ENCODE assay signal across 8 mouse cellular contexts in genomic region chr19:11911603-11912002, GRCm38 (mm10). TPM values are rescaled to one million over a fixed set of nuclear protein-coding genes. Genes with fewer than 3 reads are reported as not detected.
DNase-seq lines count a peak whose midpoint lies in the region; ATAC-seq lines count a peak whose summit lies in the region.

No protein-coding gene starts in this region.

- peaks cover 12% of the 10 kb centered on the region for H3K36me3 ChIP-seq in embryonic facial prominence, embryonic 13.5 days
- H3K36me3 ChIP-seq in lung, embryonic 16.5 days (ENCODE audit: control insufficient read depth, insufficient read depth, low read length) = no peaks in the 10 kb centered on the region; the same call in 1 of the 2 replicates
- H3K36me3 ChIP-seq in stomach, embryonic 14.5 days (ENCODE audit: control insufficient read depth, insufficient read depth, low read length) = peaks cover 11% of the 10 kb centered on the region

- peak; percentile 18 for DNase-seq in layer of hippocampus, adult 9-11 months
- DNase-seq in layer of hippocampus, adult 9-10 months (ENCODE audit: low spot score) = no peak
- no peak for DNase-seq in urinary bladder, postnatal 14 days (ENCODE audit: low spot score)

- peak overlapping the region; percentile 84 for H3K4me3 ChIP-seq in embryonic facial prominence, embryonic 13.5 days
- peak overlapping the region; percentile 96 for H3K4me3 ChIP-seq in lung, embryonic 16.5 days (ENCODE audit: low read length)
- peak overlapping the region; percentile 89 for H3K4me3 ChIP-seq in stomach, embryonic 14.5 days (ENCODE audit: low read depth, low read length)

- peak; percentile 13 for ATAC-seq in activated CD4-positive, CD25-positive, alpha-beta regulatory T cell, adult 4 months
- no peak for ATAC-seq in embryonic facial prominence, embryonic 13.5 days (ENCODE audit: insufficient number of reproducible peaks, insufficient read depth, low FRiP score, low TSS enrichment, low read depth)
- ATAC-seq in inflammation-experienced regulatory T-cells, adult 6 months = peak; percentile 10
- peak; percentile 31 for ATAC-seq in lung, embryonic 16.5 days (ENCODE audit: low read depth)
- peak; percentile 18; the same call in 1 of the 2 replicates for ATAC-seq in stomach, embryonic 14.5 days (ENCODE audit: insufficient number of reproducible peaks, insufficient read depth, low FRiP score, low read depth)

- peak overlapping the region; percentile 79 for H3K9ac ChIP-seq in embryonic facial prominence, embryonic 13.5 days
- peak overlapping the region; percentile 75 for H3K9ac ChIP-seq in lung, embryonic 16.5 days (ENCODE audit: low read length)
- H3K9ac ChIP-seq in stomach, embryonic 14.5 days (replicated peaks; ENCODE audit: low read depth, low read length) = peak overlapping the region; percentile 51

- no peaks in the 10 kb centered on the region for H3K27me3 ChIP-seq in embryonic facial prominence, embryonic 13.5 days
- H3K27me3 ChIP-seq in lung, embryonic 16.5 days (ENCODE audit: control insufficient read depth, insufficient read depth, low read depth, low read length) = no peaks in the 10 kb centered on the region
- no peaks in the 10 kb centered on the region for H3K27me3 ChIP-seq in stomach, embryonic 14.5 days (ENCODE audit: control insufficient read depth, insufficient read depth, low read length)

- H3K4me2 ChIP-seq in embryonic facial prominence, embryonic 13.5 days = peak overlapping the region; percentile 84
- peak overlapping the region; percentile 79 for H3K4me2 ChIP-seq in lung, embryonic 16.5 days (ENCODE audit: low read depth, low read length)
- peak overlapping the region; percentile 82 for H3K4me2 ChIP-seq in stomach, embryonic 14.5 days (replicated peaks; ENCODE audit: low read depth, low read length)

- 5% methylated on average over 17 of the region's 17 CpGs for WGBS in embryonic facial prominence, embryonic 13.5 days
- WGBS in lung, embryonic 16.5 days = 2% methylated on average over 17 of the region's 17 CpGs
- WGBS in stomach, embryonic 14.5 days = 3% methylated on average over 17 of the region's 17 CpGs

- H3K9me3 ChIP-seq in embryonic facial prominence, embryonic 13.5 days = no peaks in the 10 kb centered on the region
- no peaks in the 10 kb centered on the region for H3K9me3 ChIP-seq in lung, embryonic 16.5 days (ENCODE audit: control insufficient read depth, low read length)
- H3K9me3 ChIP-seq in stomach, embryonic 14.5 days (ENCODE audit: control insufficient read depth, low read depth, low read length) = no peaks in the 10 kb centered on the region

- H3K27ac ChIP-seq in embryonic facial prominence, embryonic 13.5 days = peak overlapping the region; percentile 93
- peak overlapping the region; percentile 84 for H3K27ac ChIP-seq in lung, embryonic 16.5 days (ENCODE audit: low read length)
- peak overlapping the region; percentile 74; the same call in 1 of the 2 replicates for H3K27ac ChIP-seq in stomach, embryonic 14.5 days (ENCODE audit: low read length)

- peaks cover 16% of the 10 kb centered on the region for H3K4me1 ChIP-seq in embryonic facial prominence, embryonic 13.5 days
- peaks cover 15% of the 10 kb centered on the region for H3K4me1 ChIP-seq in lung, embryonic 16.5 days (replicated peaks; ENCODE audit: control insufficient read depth, insufficient read depth, low read length)
- peaks cover 9% of the 10 kb centered on the region for H3K4me1 ChIP-seq in stomach, embryonic 14.5 days (ENCODE audit: control insufficient read depth, insufficient read depth, low read length)

RNA-seq across cellular contexts. Expression of gene Patl1, which starts 0.6 kb away (rescaled TPM):
- polyA plus RNA-seq in activated CD4-positive, CD25-positive, alpha-beta regulatory T cell, adult 4 months (2017; shearing (Covaris generic)) = 10 to 100 TPM; 14.5 to 15.9 TPM
- polyA plus RNA-seq in embryonic facial prominence, embryonic 13.5 days (2015; fragmentation: Nextera tagmentation; extraction: Ambion mirVana) = 18.9 and 20.5 TPM in 2 replicates
- polyA plus RNA-seq in inflammation-experienced regulatory T-cells, adult 6 months (2017; shearing (Covaris generic)) = 10 to 100 TPM; 15.0 to 18.6 (median 17.1) TPM
- 18.9 and 19.0 TPM in 2 replicates for polyA plus RNA-seq in lung, embryonic 16.5 days (2015; fragmentation: Nextera tagmentation; extraction: Ambion mirVana)
- 20.7 and 24.3 TPM in 2 replicates for polyA plus RNA-seq in stomach, embryonic 14.5 days (2014; fragmentation: Nextera tagmentation; extraction: Ambion mirVana)

RNA-seq across cellular contexts. Expression of gene Olfr1420, which starts 25.2 kb away (rescaled TPM):
- not detected for polyA plus RNA-seq in activated CD4-positive, CD25-positive, alpha-beta regulatory T cell, adult 4 months (2017; shearing (Covaris generic))
- polyA plus RNA-seq in embryonic facial prominence, embryonic 13.5 days (2015; fragmentation: Nextera tagmentation; extraction: Ambion mirVana) = 0.37 TPM in 1 of 2 replicates, not detected in the other
- polyA plus RNA-seq in inflammation-experienced regulatory T-cells, adult 6 months (2017; shearing (Covaris generic)) = under 1 TPM in 1 of 3 experiments, not detected in 2; 0.31 TPM
- polyA plus RNA-seq in lung, embryonic 16.5 days (2015; fragmentation: Nextera tagmentation; extraction: Ambion mirVana) = 0.05 TPM in 1 of 2 replicates, not detected in the other
- polyA plus RNA-seq in stomach, embryonic 14.5 days (2014; fragmentation: Nextera tagmentation; extraction: Ambion mirVana) = 0.27 TPM in 1 of 2 replicates, not detected in the other

RNA-seq across cellular contexts. Expression of gene Olfr1419, which starts 36.7 kb away (rescaled TPM):
- not detected for polyA plus RNA-seq in activated CD4-positive, CD25-positive, alpha-beta regulatory T cell, adult 4 months (2017; shearing (Covaris generic))
- not detected in 2 replicates for polyA plus RNA-seq in embryonic facial prominence, embryonic 13.5 days (2015; fragmentation: Nextera tagmentation; extraction: Ambion mirVana)
- polyA plus RNA-seq in inflammation-experienced regulatory T-cells, adult 6 months (2017; shearing (Covaris generic)) = not detected
- not detected in 2 replicates for polyA plus RNA-seq in lung, embryonic 16.5 days (2015; fragmentation: Nextera tagmentation; extraction: Ambion mirVana)
- polyA plus RNA-seq in stomach, embryonic 14.5 days (2014; fragmentation: Nextera tagmentation; extraction: Ambion mirVana) = not detected in 2 replicates

RNA-seq across cellular contexts. Expression of gene Olfr1418, which starts 50.7 kb away (rescaled TPM):
- not detected for polyA plus RNA-seq in activated CD4-positive, CD25-positive, alpha-beta regulatory T cell, adult 4 months (2017; shearing (Covaris generic))
- not detected in 2 replicates for polyA plus RNA-seq in embryonic facial prominence, embryonic 13.5 days (2015; fragmentation: Nextera tagmentation; extraction: Ambion mirVana)
- not detected for polyA plus RNA-seq in inflammation-experienced regulatory T-cells, adult 6 months (2017; shearing (Covaris generic))
- not detected in 2 replicates for polyA plus RNA-seq in lung, embryonic 16.5 days (2015; fragmentation: Nextera tagmentation; extraction: Ambion mirVana)
- polyA plus RNA-seq in stomach, embryonic 14.5 days (2014; fragmentation: Nextera tagmentation; extraction: Ambion mirVana) = not detected in 2 replicates

RNA-seq across cellular contexts. Expression of gene Osbp, which starts 54.1 kb away (rescaled TPM):
- 1 to 10 TPM; 6.7 to 7.3 TPM for polyA plus RNA-seq in activated CD4-positive, CD25-positive, alpha-beta regulatory T cell, adult 4 months (2017; shearing (Covaris generic))
- polyA plus RNA-seq in embryonic facial prominence, embryonic 13.5 days (2015; fragmentation: Nextera tagmentation; extraction: Ambion mirVana) = 5.0 and 7.0 TPM in 2 replicates
- polyA plus RNA-seq in inflammation-experienced regulatory T-cells, adult 6 months (2017; shearing (Covaris generic)) = 1 to 10 TPM; 7.1 to 8.4 (median 8.3) TPM
- 3.1 and 4.0 TPM in 2 replicates for polyA plus RNA-seq in lung, embryonic 16.5 days (2015; fragmentation: Nextera tagmentation; extraction: Ambion mirVana)
- polyA plus RNA-seq in stomach, embryonic 14.5 days (2014; fragmentation: Nextera tagmentation; extraction: Ambion mirVana) = 10.9 and 11.2 TPM in 2 replicates
